Mouse (Mus musculus): ENCODE results near the gene Fcer1g.

The Fcer1g gene

DNA sequence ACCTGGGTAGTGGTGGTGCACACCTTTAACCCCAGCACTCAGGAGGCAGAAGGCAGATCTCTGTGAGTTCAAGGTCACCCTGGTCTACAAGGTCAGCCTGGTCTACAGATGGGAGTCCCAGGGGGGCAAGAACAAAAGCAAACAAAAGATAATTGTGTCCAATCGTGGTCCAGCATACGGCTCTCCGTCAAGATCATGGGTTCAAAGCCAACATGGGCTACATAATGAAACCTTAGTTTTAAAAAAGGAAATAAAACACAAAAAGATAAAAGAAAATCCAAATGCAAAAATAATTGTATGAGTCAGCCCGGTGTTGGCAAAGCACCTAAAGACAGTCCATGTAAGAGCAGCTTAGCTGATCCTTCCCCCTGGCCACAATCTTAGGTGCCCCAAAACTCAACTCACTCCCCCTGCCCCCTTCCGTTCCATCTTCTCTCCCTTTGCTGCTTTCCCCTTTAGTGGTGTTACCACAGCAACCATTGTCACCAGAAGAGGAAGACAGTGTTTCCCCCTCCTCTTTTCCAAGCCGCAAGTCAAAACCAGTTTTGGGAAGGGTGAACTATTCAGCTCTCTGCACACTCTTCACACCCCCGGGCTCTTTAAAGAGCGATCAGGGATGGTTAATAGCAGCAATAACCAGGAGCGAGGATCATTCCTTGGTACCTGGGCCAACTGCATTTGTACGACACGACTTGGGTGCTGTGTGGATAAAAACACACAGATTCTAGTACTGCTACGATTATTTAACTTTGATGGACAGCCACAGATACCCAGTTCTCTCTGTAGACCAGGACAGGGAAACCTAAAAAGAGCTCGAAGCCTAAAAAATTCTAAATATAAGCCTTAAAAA is 46.1 kb downstream of the Fcer1g start:
- WGBS, result 42% methylated on average over 13 of the region's 13 CpGs

DNA sequence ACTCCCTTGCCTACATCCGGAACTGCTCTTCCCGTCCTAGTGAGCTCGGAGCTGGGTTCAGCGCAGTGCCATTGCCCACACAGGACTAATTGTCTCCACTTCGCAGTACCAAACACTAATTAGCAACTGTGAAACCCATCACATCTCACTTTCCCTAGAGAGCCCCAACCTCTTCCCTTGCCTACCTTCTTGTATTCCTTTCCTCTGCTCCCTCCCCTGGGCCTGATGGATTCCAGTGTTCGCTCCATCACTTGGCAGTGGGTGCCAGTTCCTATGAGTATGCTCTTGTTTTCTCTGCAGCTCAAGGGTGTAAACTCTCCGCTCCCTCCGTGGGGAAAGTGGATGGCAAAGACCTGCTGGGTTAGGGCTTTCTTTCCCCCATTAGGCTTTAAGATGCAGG is 48.5 kb downstream of the Fcer1g start:
- 55% methylated on average over 8 of the region's 8 CpGs for WGBS

DNA sequence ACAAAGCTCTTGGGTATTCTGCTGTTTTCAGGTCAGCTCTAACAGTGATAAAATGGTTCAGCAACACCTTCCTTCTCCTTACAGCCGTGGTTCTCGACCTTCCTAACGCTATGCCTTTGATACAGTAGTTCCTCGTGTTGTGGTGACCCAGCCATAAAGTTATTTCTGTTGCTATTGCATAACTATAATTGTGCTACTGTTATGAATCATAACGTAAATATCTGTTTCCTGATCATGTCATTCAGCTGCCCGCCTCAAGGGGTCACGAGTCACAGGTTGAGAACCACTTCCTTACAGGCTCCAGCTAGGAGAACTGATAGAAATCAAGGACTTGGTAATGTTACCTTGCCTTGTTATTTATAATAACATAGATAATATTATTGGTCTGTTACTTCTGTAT is 49.9 kb downstream of the Fcer1g start:
- 75% methylated on average over 7 of the region's 7 CpGs for WGBS

GRCm38 (mm10) chr1:171183620-171184019 is 50.5 kb downstream of the Fcer1g start:
- 46% methylated on average over 3 of the region's 3 CpGs for WGBS

- 80% methylated on average over 3 of the region's 3 CpGs for WGBS
Measured at GRCm38 (mm10) chr1:171183025-171183424, 51.1 kb downstream of the Fcer1g start.
